Mouse (Mus musculus) adrenal gland, adult 2 months (tissue): ENCODE data around the gene Minpp1. TPM values are rescaled to one million over a fixed set of nuclear protein-coding genes. Genes with fewer than 3 reads are reported as not detected.
A peak's percentile ranks its signal among the peaks of the same experiment; 100 is the strongest.
"Not testable (repeated sequence)": the region's sequence is repeated elsewhere in the genome, so short reads cannot be mapped to it uniquely, and the experiment has no call there.

Source experiments
- DNase-seq: peaks from one replicate; pipeline ENCODE4 v3.0.0; 2021
- long read RNA-seq: library from polyadenylated mRNA; stranded (forward); transcript quantifications from one replicate; pipeline ENCODE4 v2.0.0, GENCODE M21; 2021
- polyA plus RNA-seq: library from polyadenylated mRNA; depleted of rRNA; stranded (reverse); fragments of >200 nt; gene quantifications from 2 replicates; pipeline ENCODE4 v1.2.3, GENCODE M21; 2012; rRNA removed
- total RNA-seq, 2 experiments: library from RNA; stranded (reverse); gene quantifications; 2 replicates each; pipeline ENCODE4 v1.2.3; 2021

The Minpp1 gene
- 10 to 100 TPM; 36.6 to 39.7 TPM for total RNA-seq
- polyA plus RNA-seq: 198 and 228 TPM in 2 replicates
- long read RNA-seq, transcript Minpp1-201 (5 exons, 2,613 nt): major isoform, 86 of 94 reads
- long read RNA-seq, partial matches to known transcripts: 1 of 94 reads
- long read RNA-seq, other reads (novel, unspliced or antisense): 7 of 94 reads

- peak; percentile 91 for DNase-seq
These were observed at the start of gene Minpp1 for GRCm38 (mm10) chr19:32485681-32486105. Gene Minpp1, plus strand, starts transcription at chr19:32485769.

GRCm38 (mm10) chr19:32439356-32439755 is 46.2 kb upstream of the Minpp1 start:
- DNase-seq: no peak

GRCm38 (mm10) chr19:32441568-32441967 is 44.0 kb upstream of the Minpp1 start:
- DNase-seq: peak; percentile 71

- DNase-seq: peak; percentile 16
These were observed 36.6 kb upstream of the Minpp1 start for GRCm38 (mm10) chr19:32448931-32449330.

DNA sequence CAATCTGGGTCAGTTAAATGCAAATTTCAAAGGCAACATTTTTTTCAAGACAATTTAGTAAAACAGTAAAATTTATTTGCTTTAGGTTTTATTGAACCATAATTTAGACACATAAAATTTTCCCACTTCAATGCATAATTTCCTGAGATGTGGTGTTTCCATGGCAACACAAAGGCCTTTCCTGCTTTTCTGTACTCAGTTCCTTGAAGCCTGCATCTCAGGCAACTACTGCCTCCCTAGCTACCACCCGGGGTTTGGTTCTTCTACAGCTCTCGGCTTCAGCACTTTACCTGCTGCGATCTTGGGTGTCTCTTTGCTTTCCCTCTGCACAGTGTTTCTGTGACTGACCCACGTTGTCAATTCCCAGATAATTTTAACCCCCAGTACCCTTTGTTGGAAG is 33.3 kb upstream of the Minpp1 start:
- no peak for DNase-seq

DNA sequence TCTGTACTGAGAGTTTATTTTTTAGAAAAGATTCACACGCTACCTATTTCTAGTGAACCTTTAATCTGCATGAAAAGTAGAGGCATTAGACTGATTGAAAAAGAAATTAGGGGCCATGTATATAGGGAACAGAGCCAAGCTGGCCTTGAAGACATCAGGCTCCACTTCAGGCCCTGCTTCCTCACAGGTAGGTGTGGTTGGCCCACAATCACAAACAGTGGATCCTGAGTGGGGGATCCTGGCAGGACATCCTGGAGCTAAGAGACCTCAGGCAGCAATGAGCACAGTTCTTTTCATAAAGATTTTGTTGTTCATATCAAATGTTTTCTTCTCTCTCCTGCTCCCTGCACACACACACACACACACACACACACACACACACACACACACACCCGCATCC is 28.8 kb upstream of the Minpp1 start:
- DNase-seq: no peak

- not testable (repeated sequence) for DNase-seq
These were observed 27.9 kb upstream of the Minpp1 start for GRCm38 (mm10) chr19:32457631-32458030.

GRCm38 (mm10) chr19:32463037-32463436 is 22.5 kb upstream of the Minpp1 start:
- DNase-seq: no peak

- no peak for DNase-seq
These were observed 20.3 kb upstream of the Minpp1 start for GRCm38 (mm10) chr19:32465228-32465627.

- no peak for DNase-seq
These were observed 19.1 kb upstream of the Minpp1 start, which contains the start of gene Rpl9-ps6 for GRCm38 (mm10) chr19:32466478-32466877. Gene Rpl9-ps6, minus strand, starts transcription at chr19:32466578.

DNA sequence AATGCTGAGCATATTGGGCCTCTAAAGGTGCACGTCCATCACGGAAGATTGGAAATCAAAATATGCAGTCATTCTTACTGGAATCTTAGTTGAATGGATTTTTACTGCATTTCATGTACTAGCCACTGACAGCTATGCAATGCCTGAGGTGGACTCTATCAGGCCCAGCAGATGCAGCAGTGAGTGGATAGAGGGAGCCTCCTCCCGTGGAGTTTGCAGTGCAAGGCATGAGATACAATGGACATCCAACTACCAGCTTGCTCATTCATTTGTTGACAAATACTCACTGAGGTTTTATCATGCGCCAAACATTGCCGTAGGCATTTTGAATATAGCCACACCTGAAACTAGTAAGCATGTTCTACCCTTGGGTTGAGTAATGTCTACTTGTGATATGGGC is 18.2 kb upstream of the Minpp1 start:
- no peak for DNase-seq

DNA sequence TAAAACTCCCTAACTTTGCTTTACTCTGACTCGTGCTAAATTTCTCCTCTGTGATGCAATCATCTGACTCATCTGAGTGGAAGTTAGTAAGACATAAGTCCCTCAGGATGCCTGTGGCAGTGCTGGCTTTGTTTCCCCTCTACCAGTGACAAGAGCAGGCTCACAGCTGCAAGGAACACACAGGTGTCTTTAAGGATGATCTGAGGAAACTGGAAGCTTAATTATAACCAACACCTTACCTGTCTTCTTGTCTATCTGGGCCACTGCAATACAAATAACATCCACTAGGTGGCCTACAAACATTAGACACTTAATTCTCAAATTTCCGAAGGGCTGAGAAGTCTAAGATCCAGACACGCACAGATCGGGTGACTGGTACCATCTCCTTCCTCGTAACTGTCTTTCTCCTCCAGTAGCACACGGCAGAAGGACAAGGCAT is 15.5 kb upstream of the Minpp1 start:
- DNase-seq: peak; percentile 43

GRCm38 (mm10) chr19:32470570-32471263 is 14.9 kb upstream of the Minpp1 start:
- no peak for DNase-seq

DNA sequence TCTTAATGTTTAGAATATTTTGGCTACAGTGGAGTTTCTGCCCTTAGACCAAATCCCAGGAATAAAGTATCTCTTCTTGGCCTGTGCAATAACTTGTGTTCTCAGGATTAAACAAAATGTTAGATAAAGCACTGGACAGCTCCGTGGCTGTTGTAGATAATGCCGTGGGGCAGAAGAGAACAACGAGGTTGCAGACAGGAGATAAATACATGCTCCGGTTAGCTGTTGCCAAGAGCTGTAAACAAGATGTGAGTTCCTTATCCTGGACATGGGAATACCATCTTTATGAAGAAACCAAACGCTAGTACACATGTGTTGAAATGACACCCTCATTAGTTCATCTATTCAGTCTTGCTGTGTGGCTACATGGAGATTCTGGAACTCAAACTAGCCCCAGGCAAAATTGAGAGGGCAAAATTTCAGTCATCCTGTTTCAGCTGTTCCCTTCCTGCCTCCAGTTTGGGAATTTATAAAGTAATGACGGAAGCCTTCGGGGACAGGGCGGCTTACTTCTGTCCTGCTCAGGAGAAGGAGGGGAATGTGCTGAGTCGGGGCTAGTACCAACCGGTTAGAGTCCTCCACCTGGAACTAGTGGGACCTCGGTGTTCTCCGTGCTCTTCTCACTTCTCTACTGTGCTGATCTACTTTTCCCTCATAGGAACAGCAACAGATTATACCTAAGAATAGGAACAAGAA is 9.4 kb upstream of the Minpp1 start:
- no peak for DNase-seq

DNA sequence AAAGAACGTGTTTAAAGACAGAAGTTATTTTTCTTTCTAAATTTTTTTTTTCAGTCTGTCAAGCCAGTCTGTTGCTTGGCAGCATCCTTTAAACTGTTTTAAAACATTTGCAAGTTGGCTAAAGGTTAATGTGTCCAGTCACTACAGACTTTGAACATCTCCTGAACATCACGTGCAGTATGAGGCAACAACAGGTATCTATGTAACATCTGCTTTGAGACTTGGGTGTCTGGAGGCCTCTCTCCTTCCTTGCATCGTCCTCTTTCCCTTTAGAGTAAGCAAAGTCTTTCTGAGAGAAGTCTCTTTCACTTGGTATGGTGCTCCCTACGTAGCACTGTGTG is 8.9 kb upstream of the Minpp1 start:
- no peak for DNase-seq

- DNase-seq: no peak
These were observed 5.3 kb upstream of the Minpp1 start for GRCm38 (mm10) chr19:32480255-32480654.

DNA sequence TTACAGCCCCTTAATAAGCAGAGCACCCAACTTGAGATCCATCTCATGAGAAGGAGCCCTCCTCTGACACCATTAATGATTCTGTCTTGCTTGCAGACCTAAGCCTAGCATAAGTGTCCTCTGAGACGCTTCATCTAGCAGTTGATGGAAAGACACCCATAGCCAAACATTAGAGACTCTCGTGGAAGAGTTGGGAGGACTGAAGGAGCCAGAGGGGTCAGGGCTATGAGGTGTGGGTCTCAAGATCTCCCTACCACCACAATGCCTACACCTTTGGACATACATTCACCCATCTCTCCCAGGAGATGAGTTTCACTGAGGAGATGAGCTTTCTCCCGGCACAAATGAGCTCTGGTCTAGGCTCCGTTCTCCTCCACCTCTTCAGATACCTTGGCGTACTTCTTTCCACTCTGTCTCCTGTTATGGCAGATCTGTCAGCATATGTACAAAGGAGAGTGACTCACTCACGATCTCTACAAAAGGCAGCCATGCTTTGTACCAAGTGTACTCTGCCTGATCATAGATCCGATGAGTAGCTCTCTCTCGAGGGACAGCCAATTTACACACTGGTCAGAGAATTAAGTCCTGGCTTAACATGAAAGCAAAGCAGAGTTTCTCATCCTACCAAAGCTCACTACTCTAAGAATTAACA is 4.7 kb upstream of the Minpp1 start:
- no peak for DNase-seq

DNA sequence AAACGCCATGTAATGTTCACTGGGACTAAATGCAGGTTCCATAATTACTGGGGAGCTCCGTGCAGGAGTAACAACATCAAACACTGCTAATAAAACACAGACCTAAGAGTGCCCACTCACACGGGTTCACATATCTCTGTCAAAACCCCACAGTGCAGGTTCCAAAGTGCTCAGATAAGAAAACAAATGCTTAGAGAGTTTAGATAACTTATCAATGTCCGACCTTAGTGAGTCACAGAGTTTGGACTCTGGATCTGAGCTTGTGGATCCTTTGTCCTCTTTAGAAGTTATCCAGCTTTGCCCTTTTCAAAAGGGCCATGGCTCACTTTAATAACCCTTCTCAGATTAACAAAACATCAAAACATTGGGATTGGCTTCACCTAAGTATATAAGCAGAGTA is 4.1 kb upstream of the Minpp1 start:
- DNase-seq: no peak

GRCm38 (mm10) chr19:32484941-32485660 is 468 bp upstream of the Minpp1 start:
- DNase-seq: no peak

DNA sequence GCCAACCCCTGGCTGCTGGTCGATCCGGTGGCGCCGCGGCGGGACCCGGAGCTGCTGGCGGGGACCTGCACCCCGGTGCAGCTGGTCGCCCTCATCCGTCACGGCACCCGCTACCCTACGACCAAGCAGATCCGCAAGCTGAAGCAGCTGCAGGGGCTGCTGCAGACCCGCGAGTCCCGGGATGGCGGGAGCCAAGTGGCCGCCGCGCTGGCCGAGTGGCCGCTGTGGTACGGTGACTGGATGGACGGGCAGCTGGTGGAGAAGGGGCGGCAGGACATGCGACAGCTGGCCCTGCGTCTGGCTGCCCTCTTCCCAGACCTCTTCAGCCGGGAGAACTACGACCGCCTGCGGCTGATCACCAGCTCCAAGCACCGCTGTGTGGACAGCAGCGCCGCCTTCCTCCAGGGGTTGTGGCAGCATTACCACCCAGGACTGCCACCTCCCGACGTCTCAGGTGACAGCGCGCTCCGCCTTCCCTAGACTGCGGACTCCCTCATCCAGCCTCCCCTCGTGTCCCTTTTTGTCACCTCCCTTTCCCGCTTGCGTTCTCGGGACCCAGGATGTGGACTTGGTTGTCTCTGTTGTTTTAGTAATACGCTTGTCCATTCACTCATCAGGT is 646 bp downstream of the Minpp1 start:
- DNase-seq: peak; percentile 83

DNA sequence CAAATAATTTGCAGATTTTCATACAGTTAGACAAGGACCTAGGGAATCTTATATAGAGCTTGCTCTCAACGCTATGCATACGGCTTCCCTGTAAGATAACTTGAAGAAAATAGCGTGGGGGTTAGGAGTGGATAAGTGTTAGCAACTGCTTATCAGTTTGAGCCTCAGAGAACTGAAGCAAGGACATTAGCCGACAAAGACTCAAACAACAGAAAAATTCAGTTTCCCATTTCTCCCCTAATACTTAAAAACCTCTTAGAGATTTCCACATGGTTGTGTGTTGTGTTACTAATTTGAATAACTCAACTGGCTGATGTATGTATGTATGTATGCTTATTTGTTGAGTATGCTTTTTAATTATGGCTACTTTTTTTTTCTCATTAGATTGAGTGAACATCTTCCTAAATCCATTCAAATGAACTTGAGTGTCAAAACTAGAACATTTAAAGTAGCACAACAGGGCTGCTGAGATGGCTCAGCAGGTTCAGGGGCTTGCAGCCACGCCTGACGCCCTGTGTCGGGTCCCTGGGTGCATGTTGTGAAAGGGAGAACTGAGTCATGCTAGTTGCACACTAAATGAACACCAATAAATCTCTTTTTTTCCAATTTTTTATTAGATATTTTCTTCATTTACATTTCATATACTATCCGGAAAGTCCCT is 2.2 kb downstream of the Minpp1 start:
- no peak for DNase-seq
